Mouse (Mus musculus): ENCODE data around the gene Napsa. TPM values are rescaled to one million over a fixed set of nuclear protein-coding genes. Genes with fewer than 3 reads are reported as not detected.
A peak's percentile ranks its signal among the peaks of the same experiment; 100 is the strongest.

Gene Napsa
- polyA plus RNA-seq, 1 experiment from 2014 or later, result 832 TPM

DNA sequence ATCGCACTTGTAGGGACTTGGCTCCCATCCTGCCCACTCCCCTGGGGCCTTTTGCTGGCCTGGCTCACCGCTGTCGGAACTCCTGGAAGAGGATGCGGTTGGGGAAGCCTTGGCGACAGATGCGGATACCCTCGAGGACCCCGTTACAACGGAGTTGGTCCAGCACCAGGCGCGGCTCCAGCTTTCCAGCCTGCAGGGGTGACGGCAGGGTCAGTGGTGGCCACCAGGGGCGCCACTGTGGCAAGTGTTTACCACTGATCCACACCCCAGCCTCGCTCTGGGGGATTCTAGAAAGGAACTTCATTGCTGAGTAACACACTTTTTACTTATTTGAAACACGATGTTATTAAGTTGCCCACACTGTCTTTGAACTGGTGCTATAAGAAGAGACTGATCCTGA lies 61.2 kb downstream of the Napsa start:
- Histone ChIP-seq H3K9me3 (ENCODE audit: low read length) (no peaks in the 10 kb centered on the region), H3K4me1 (ENCODE audit: insufficient read depth, low read depth, low read length) (no peaks in the 10 kb centered on the region), H3K9ac (replicated peaks; ENCODE audit: low read depth) (no peak overlapping the region), H3K27ac (ENCODE audit: low read length) (no peak overlapping the region), H3K36me3 (ENCODE audit: insufficient read depth, low read length) (0 out of 2 replicates have a peak, but pooled peaks cover 11% of the 10 kb centered on the region), H3K4me3 (ENCODE audit: low read depth, low read length) (no peak overlapping the region), H3K4me2 (replicated peaks; ENCODE audit: low read depth, low read length) (no peak overlapping the region), H3K27me3 (replicated peaks; ENCODE audit: insufficient read depth, low read length) (no peaks in the 10 kb centered on the region)
- 20% methylated on average over 15 of the region's 15 CpGs for WGBS
- ATAC-seq (no peak), DNase-seq (ENCODE audit: low spot score) (no peak)
- no peak for TF ChIP-seq EP300 (IDR thresholded peaks at IDR 0.05)
- TF ChIP-seq CTCF (IDR thresholded peaks at IDR 0.05), result peak; percentile 63

Small RNA genes lying within 50 kb of the gene (microRNA-seq; reads per million reads assigned to microRNA genes)
- not detected for gene Mir7053

Other genes with a start within 250 kb of the Napsa start
- 0.85 and 1.4 TPM in 2 replicates for gene Syt3, start 188.3 kb upstream of the Napsa start, polyA plus RNA-seq (2015; fragmentation: Nextera tagmentation; extraction: Ambion mirVana)
- gene 1700008O03Rik, start 186.6 kb upstream of the Napsa start, polyA plus RNA-seq (2015; fragmentation: Nextera tagmentation; extraction: Ambion mirVana), result 0.87 and 1.2 TPM in 2 replicates
- gene Lrrc4b, start 143.4 kb upstream of the Napsa start, polyA plus RNA-seq (2015; fragmentation: Nextera tagmentation; extraction: Ambion mirVana), result 0.51 and 0.76 TPM in 2 replicates
- not detected in 2 replicates for gene Aspdh, start 107.0 kb upstream of the Napsa start, polyA plus RNA-seq (2015; fragmentation: Nextera tagmentation; extraction: Ambion mirVana)
- 93.7 and 110 TPM in 2 replicates for gene Josd2, start 104.4 kb upstream of the Napsa start, polyA plus RNA-seq (2015; fragmentation: Nextera tagmentation; extraction: Ambion mirVana)
- 59.3 and 69.2 TPM in 2 replicates for gene Emc10, start 75.9 kb upstream of the Napsa start, polyA plus RNA-seq (2015; fragmentation: Nextera tagmentation; extraction: Ambion mirVana)
- 11.4 and 12.0 TPM in 2 replicates for gene Fam71e1, start 75.8 kb upstream of the Napsa start, polyA plus RNA-seq (2015; fragmentation: Nextera tagmentation; extraction: Ambion mirVana)
- 0.37 and 0.46 TPM in 2 replicates for gene Mybpc2, start 47.7 kb upstream of the Napsa start, polyA plus RNA-seq (2015; fragmentation: Nextera tagmentation; extraction: Ambion mirVana)
- gene Spib, start 40.3 kb upstream of the Napsa start, polyA plus RNA-seq (2015; fragmentation: Nextera tagmentation; extraction: Ambion mirVana), result 0.72 and 1.2 TPM in 2 replicates
- 13.5 and 17.5 TPM in 2 replicates for gene Pold1, start 23.5 kb upstream of the Napsa start, polyA plus RNA-seq (2015; fragmentation: Nextera tagmentation; extraction: Ambion mirVana)
- gene Nr1h2, start 18.4 kb upstream of the Napsa start, polyA plus RNA-seq (2015; fragmentation: Nextera tagmentation; extraction: Ambion mirVana), result 74.8 and 84.3 TPM in 2 replicates
- gene Kcnc3, start 18.3 kb downstream of the Napsa start, polyA plus RNA-seq (2015; fragmentation: Nextera tagmentation; extraction: Ambion mirVana), result 3.8 TPM in 2 replicates
- gene Myh14, start 98.5 kb downstream of the Napsa start, polyA plus RNA-seq (2015; fragmentation: Nextera tagmentation; extraction: Ambion mirVana), result 202 and 215 TPM in 2 replicates
- gene Izumo2, start 136.4 kb downstream of the Napsa start, polyA plus RNA-seq (2015; fragmentation: Nextera tagmentation; extraction: Ambion mirVana), result not detected in 2 replicates
- 45.1 and 48.3 TPM in 2 replicates for gene Vrk3, start 176.0 kb downstream of the Napsa start, polyA plus RNA-seq (2015; fragmentation: Nextera tagmentation; extraction: Ambion mirVana)
- 0.31 and 0.38 TPM in 2 replicates for gene Zfp473, start 178.7 kb downstream of the Napsa start, polyA plus RNA-seq (2015; fragmentation: Nextera tagmentation; extraction: Ambion mirVana)
- 22.7 and 23.8 TPM in 2 replicates for gene Nup62, start 243.7 kb downstream of the Napsa start, polyA plus RNA-seq (2015; fragmentation: Nextera tagmentation; extraction: Ambion mirVana)
- 1.9 and 2.3 TPM in 2 replicates for gene Il4i1, start 244.0 kb downstream of the Napsa start, polyA plus RNA-seq (2015; fragmentation: Nextera tagmentation; extraction: Ambion mirVana)
- gene Atf5, start 244.3 kb downstream of the Napsa start, polyA plus RNA-seq (2015; fragmentation: Nextera tagmentation; extraction: Ambion mirVana), result 6.0 and 6.1 TPM in 2 replicates

Measured in lung, postnatal 0 days (tissue).